Mouse (Mus musculus) mesoderm, embryonic 11.5 days (tissue): ENCODE results near the gene Sprr2a1.
"Not testable (repeated sequence)": the region's sequence is repeated elsewhere in the genome, so short reads cannot be mapped to it uniquely, and the experiment has no call there.

Experiments used
- DNase-seq: peaks from one replicate; pipeline ENCODE4 v3.0.0-alpha.2; 2012; ENCODE audit warnings: low read depth, low spot score

Gene Sprr2a1

GRCm38 (mm10) chr3:92215569-92215968 is at the start of gene Sprr2a1, which contains the start of gene Sprr2a2:
Gene Sprr2a1, plus strand, starts transcription at chr3:92215799.
Gene Sprr2a2, plus strand, starts transcription at chr3:92215920.
- DNase-seq = not testable (repeated sequence)

GRCm38 (mm10) chr3:92169847-92170246 is 45.8 kb upstream of the Sprr2a1 start:
- DNase-seq = no peak

- DNase-seq = no peak
These were observed 38.7 kb upstream of the Sprr2a1 start for GRCm38 (mm10) chr3:92176880-92177279.

GRCm38 (mm10) chr3:92195512-92196200 is 19.9 kb upstream of the Sprr2a1 start:
- no peak for DNase-seq

- DNase-seq = not testable (repeated sequence)
These were observed 4.3 kb upstream of the Sprr2a1 start for GRCm38 (mm10) chr3:92211133-92211925.

- DNase-seq = not testable (repeated sequence)
These were observed 3.5 kb upstream of the Sprr2a1 start for GRCm38 (mm10) chr3:92212059-92212458.

- not testable (repeated sequence) for DNase-seq
These were observed 1.9 kb upstream of the Sprr2a1 start for GRCm38 (mm10) chr3:92213651-92214050.

GRCm38 (mm10) chr3:92219031-92219430 is 3.4 kb downstream of the Sprr2a1 start:
- DNase-seq = not testable (repeated sequence)

GRCm38 (mm10) chr3:92223708-92224107 is 8.1 kb downstream of the Sprr2a1 start:
- DNase-seq = not testable (repeated sequence)

GRCm38 (mm10) chr3:92227410-92227809 is 11.8 kb downstream of the Sprr2a1 start:
- DNase-seq = not testable (repeated sequence)

GRCm38 (mm10) chr3:92236463-92237189 is 21.0 kb downstream of the Sprr2a1 start:
- not testable (repeated sequence) for DNase-seq

GRCm38 (mm10) chr3:92238736-92239135 is 23.1 kb downstream of the Sprr2a1 start:
- not testable (repeated sequence) for DNase-seq

- DNase-seq = not testable (repeated sequence)
These were observed 23.6 kb downstream of the Sprr2a1 start for GRCm38 (mm10) chr3:92239197-92239596.

- not testable (repeated sequence) for DNase-seq
These were observed 29.2 kb downstream of the Sprr2a1 start for GRCm38 (mm10) chr3:92244833-92245232.

- DNase-seq = not testable (repeated sequence)
These were observed 30.6 kb downstream of the Sprr2a1 start for GRCm38 (mm10) chr3:92246245-92246644.

- DNase-seq = not testable (repeated sequence)
These were observed 32.9 kb downstream of the Sprr2a1 start for GRCm38 (mm10) chr3:92248494-92248893.

- not testable (repeated sequence) for DNase-seq
These were observed 34.9 kb downstream of the Sprr2a1 start for GRCm38 (mm10) chr3:92250450-92250849.

- DNase-seq = not testable (repeated sequence)
These were observed 38.3 kb downstream of the Sprr2a1 start for GRCm38 (mm10) chr3:92253860-92254259.

GRCm38 (mm10) chr3:92258526-92258925 is 42.9 kb downstream of the Sprr2a1 start:
- not testable (repeated sequence) for DNase-seq

- DNase-seq = not testable (repeated sequence)
These were observed 47.9 kb downstream of the Sprr2a1 start for GRCm38 (mm10) chr3:92263462-92263861.
